Mouse (Mus musculus): ENCODE results near the gene Fam172a.

- TF ChIP-seq POLR2A (IDR thresholded peaks at IDR 0.05; ENCODE audit: borderline replicate concordance, extremely low read depth, low read depth, low read length) (peak; percentile 90; the same call in 1 of the 2 replicates), CTCF (IDR thresholded peaks at IDR 0.05; ENCODE audit: insufficient read depth, low read length) (no peak)
These were observed 6.7 kb downstream of the Fam172a start for GRCm38 (mm10) chr13:77708514-77709013.

Measured in lung, adult 2 months (tissue).